Mouse (Mus musculus) embryonic facial prominence, embryonic 11.5 days (tissue): Measurements from ENCODE around the gene Gm10518. TPM values are rescaled to one million over a fixed set of nuclear protein-coding genes. Genes with fewer than 3 reads are reported as not detected.

Source experiments
- ATAC-seq: fragments of 200-750 bp; cut with Nextera tagmentation; replicated peaks from 2 replicates; pipeline ENCODE4 v1.8.0; 2017; ENCODE audit warnings: low read depth; ENCODE audit not compliant: insufficient number of reproducible peaks, low FRiP score, low TSS enrichment
- DNase-seq: peaks from one replicate; pipeline ENCODE4 v3.0.0-alpha.2; 2015; ENCODE audit warnings: low spot score
- H3K27ac ChIP-seq: fragments of 300-500 bp; sonication (generic); replicated peaks from 2 replicates; pipeline ENCODE4 v1.5.1; 2014; ENCODE audit warnings: mild to moderate bottlenecking, low read depth, low read length, control low read depth
- H3K27me3 ChIP-seq: fragments of 300-500 bp; sonication (generic); 2 replicates; pipeline ENCODE4 v1.6.1; 2014; ENCODE audit warnings: mild to moderate bottlenecking, low read length, moderate library complexity, mixed read lengths; ENCODE audit not compliant: control insufficient read depth, insufficient read depth
- H3K36me3 ChIP-seq: fragments of 300-500 bp; sonication (generic); replicated peaks from 2 replicates; pipeline ENCODE4 v1.6.1; 2014; ENCODE audit warnings: low read depth, mild to moderate bottlenecking, low read length, moderate library complexity, mixed read lengths; ENCODE audit not compliant: control insufficient read depth, insufficient read depth
- H3K4me1 ChIP-seq: fragments of 300-500 bp; sonication (generic); 2 replicates; pipeline ENCODE4 v1.6.1; 2014; ENCODE audit warnings: low read length, mixed read lengths; ENCODE audit not compliant: control insufficient read depth, insufficient read depth
- H3K4me2 ChIP-seq: fragments of 300-500 bp; sonication (generic); 2 replicates; pipeline ENCODE4 v1.6.1; 2014; ENCODE audit warnings: low read depth, mild to moderate bottlenecking, control low read depth, low read length, moderate library complexity
- H3K4me3 ChIP-seq: fragments of 300-500 bp; sonication (generic); 2 replicates; pipeline ENCODE4 v1.5.1; 2014; ENCODE audit warnings: low read depth, low read length, control low read depth
- H3K9ac ChIP-seq: fragments of 300-500 bp; sonication (generic); replicated peaks from 2 replicates; pipeline ENCODE4 v1.6.1; 2014; ENCODE audit warnings: mild to moderate bottlenecking, control low read depth, low read length
- H3K9me3 ChIP-seq: fragments of 300-500 bp; sonication (generic); replicated peaks from 2 replicates; pipeline ENCODE4 v1.6.1; 2016; ENCODE audit warnings: mild to moderate bottlenecking, low read length, inconsistent platforms, mixed read lengths; ENCODE audit not compliant: control insufficient read depth
- WGBS: fragments of 180-500 bp; shearing (Covaris S2); extraction: QIAGEN DNeasy Blood & Tissue Kit; methylation state at CpG from one replicate; pipeline ENCODE4 v1.1.7; 2014; 5-methylcytosine and 5-hydroxymethylcytosine counted together
- polyA plus RNA-seq: library from polyadenylated mRNA; unstranded; fragments of >200 nt; fragmentation: Nextera tagmentation; extraction: Ambion mirVana; gene quantifications from 2 replicates; pipeline ENCODE4 v1.2.1, GENCODE M21; 2014

Gene Gm10518
- polyA plus RNA-seq, 1 experiment from 2014 or later, result 0.41 TPM

DNA sequence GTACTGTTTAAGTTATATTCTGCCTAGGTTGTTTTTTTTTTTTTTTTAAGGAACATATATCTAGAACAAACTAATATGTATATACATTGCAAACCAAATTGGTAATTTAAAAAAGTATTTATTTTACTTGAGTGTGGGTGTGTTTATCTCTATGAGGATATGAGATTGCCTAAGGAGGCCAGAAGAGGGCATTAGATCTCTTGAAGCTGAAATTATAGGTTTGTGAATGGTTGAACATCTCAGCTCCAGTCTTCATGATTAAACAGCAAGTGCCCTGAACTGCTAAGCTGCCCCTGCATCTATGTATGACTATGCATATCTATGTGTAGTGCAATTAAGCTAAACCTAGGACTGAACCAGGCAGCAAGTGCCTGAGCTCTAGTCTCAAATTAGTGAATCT is 4.4 kb upstream of the Gm10518 start:
- peaks cover 6% of the 10 kb centered on the region for H3K36me3 ChIP-seq
- H3K4me3 ChIP-seq, result no peak overlapping the region
- ATAC-seq (no peak), DNase-seq (no peak)
- H3K4me1 ChIP-seq, result no peaks in the 10 kb centered on the region
- no peaks in the 10 kb centered on the region for H3K9me3 ChIP-seq
- no peak overlapping the region for H3K27ac ChIP-seq
- no peak overlapping the region for H3K4me2 ChIP-seq
- H3K27me3 ChIP-seq, result no peaks in the 10 kb centered on the region
- H3K9ac ChIP-seq, result no peak overlapping the region

DNA sequence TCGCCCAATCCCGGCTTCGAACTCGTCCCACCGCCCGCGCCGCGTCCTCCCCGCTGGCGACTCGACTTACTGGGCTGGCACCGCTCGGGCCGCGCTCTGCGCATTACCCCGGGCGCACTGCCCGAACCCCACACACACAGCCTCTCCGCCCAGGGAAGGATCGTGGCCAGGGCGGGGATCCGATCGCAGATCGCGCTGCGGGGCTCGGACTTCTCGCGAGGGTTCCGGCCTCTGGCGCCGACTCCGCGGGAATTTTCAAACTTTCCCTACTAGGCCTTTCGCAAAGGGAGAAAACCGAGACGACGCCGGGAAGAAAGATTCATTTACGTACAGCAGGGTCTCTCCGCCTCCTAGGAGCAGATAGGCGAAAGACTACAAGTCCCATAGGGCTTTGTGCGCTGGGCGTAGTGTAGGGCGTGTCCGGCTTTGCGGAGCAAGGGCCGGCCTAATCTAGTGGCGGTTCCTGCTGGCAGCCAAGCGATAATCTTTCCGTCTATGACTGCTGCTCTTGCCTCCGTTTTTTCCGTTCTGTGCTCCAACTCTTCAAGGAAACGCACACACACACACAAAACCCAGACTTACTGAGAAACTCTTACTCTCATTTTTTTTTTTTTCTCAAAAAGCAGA is 450 bp downstream of the Gm10518 start, which contains the start of gene Ahctf1:
Gene Ahctf1, minus strand, starts transcription at position 168 of the 627 bp plus-strand sequence.
- Histone ChIP-seq H3K4me2 (peak within 1 kb of the TSS; percentile 74), H3K4me1 (no peaks in the 10 kb centered on the region), H3K9me3 (no peaks in the 10 kb centered on the region), H3K4me3 (peak within 1 kb of the TSS; percentile 95), H3K36me3 (no peaks in the 10 kb centered on the region), H3K9ac (peak within 1 kb of the TSS; percentile 97), H3K27ac (peak within 1 kb of the TSS; percentile 98), H3K27me3 (no peaks in the 10 kb centered on the region)
- WGBS, result under 1% methylated on average over 56 of the region's 56 CpGs
- ATAC-seq, result peak; percentile 98
- peak; percentile 99 for DNase-seq

DNA sequence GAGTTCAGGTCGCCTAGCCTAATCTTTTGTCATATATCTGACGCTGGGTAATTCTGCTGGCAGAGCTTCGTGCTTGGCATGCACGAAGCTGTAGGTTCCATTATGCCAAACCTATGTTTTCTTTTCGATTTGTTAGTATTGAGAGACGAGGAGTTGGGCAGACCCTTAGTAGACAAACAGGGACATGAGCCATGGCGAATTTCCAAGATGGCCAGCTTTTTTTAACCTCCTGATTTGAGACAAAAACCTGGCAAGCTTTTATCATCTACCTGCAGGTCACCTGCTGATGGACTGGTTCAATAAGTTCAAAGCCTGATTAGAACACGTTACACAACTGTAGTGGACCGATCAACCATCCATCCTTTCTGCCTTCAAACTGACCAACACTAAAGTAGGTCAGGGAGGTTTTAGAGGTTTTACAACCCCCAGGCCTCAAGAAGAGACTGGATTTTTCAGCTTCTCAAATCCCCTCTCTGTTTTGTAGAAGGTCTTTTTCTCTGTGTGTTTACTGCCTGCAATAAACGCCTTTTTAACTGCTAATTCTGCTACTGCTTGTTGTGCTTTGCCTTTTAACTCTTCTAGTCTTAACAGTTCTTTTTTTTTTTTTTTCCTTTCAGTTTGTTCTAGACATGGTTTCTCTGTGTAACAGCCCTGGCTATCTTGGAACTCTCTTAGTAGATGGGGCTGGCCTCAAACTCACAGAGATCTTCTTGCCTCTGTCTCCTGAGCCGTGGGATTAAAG is 1.1 kb downstream of the Gm10518 start:
- H3K4me3 ChIP-seq, result peak overlapping the region; percentile 95
- 37% methylated on average over 11 of the region's 11 CpGs for WGBS
- ATAC-seq, result no peak
- no peak for DNase-seq
- peak overlapping the region; percentile 57 for H3K9ac ChIP-seq
- H3K27me3 ChIP-seq, result no peaks in the 10 kb centered on the region
- no peaks in the 10 kb centered on the region for H3K36me3 ChIP-seq
- no peaks in the 10 kb centered on the region for H3K4me1 ChIP-seq
- peak overlapping the region; percentile 40 for H3K4me2 ChIP-seq
- no peaks in the 10 kb centered on the region for H3K9me3 ChIP-seq
- no peak overlapping the region for H3K27ac ChIP-seq

DNA sequence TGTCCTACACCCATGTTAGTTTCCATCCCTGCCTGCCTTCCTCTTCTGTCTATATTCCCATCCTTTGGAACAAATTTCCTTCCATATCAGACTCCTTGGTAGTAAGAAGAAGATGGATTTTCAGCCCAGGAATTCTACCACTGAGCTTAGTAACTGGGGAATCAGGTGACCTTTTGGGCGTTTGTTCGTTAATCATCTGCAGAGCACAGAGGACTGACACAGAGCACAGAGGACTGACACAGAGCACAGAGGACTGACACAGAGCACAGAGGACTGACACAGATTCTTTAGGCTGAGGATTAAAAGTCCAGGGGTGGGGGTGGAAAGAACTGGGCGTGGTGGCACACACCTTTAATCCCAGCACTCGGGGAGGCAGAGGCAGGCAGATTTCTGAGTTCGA is 2.6 kb downstream of the Gm10518 start:
- Histone ChIP-seq H3K4me1 (no peaks in the 10 kb centered on the region), H3K9ac (no peak overlapping the region), H3K27me3 (no peaks in the 10 kb centered on the region), H3K36me3 (no peaks in the 10 kb centered on the region), H3K9me3 (no peaks in the 10 kb centered on the region), H3K4me3 (no peak overlapping the region), H3K4me2 (no peak overlapping the region), H3K27ac (no peak overlapping the region)
- no peak for ATAC-seq
- DNase-seq, result no peak
- 82% methylated on average over 5 of the region's 5 CpGs for WGBS

DNA sequence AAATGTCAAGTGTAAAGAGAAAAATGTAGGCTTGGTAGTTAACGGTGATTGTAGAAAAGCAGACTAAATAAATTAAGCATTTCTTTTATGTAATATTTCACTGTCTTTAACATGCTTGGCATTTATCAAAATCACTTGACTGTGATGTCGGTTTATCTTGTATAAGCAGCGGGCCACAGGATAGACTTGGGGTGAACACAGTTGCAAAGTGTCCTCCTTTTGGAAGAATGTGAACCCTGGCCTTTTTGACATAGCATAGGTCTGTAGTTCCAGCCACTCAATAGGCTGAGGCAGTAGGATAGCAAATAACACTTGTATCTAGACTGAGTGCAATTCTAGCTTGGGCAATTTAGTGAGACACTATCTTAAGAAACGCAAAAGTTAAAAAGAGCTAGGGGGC is 4.3 kb downstream of the Gm10518 start:
- Histone ChIP-seq H3K9me3 (no peaks in the 10 kb centered on the region), H3K27me3 (no peaks in the 10 kb centered on the region), H3K4me1 (no peaks in the 10 kb centered on the region), H3K9ac (no peak overlapping the region), H3K4me2 (no peak overlapping the region), H3K4me3 (no peak overlapping the region), H3K27ac (no peak overlapping the region), H3K36me3 (no peaks in the 10 kb centered on the region)
- ATAC-seq (no peak), DNase-seq (no peak)
- 82% methylated on average over 4 of the region's 4 CpGs for WGBS

DNA sequence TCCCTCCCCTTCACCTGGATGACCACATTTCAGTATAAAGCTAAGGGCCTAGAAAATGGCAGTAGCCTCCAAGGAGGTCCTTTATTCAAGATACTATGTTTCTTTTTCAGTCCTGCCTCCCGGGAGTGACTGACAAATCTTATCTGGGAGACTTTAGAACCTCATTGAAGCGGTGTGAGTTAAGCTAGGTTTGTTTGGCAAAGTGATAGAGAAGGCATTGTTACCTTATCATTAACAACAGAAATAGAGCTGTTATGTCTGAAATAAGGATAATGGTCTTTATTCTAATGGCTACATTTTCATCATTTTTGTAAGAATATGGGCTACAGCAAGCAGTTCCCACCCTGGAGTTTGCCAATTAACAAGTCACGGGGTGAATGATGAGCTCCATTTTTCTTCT is 5.1 kb downstream of the Gm10518 start:
- Histone ChIP-seq H3K4me2 (no peak overlapping the region), H3K9me3 (no peaks in the 10 kb centered on the region), H3K4me3 (no peak overlapping the region), H3K27ac (no peak overlapping the region), H3K36me3 (no peaks in the 10 kb centered on the region), H3K9ac (no peak overlapping the region), H3K27me3 (no peaks in the 10 kb centered on the region), H3K4me1 (no peaks in the 10 kb centered on the region)
- DNase-seq, result no peak
- WGBS, result 78% methylated on average over 3 of the region's 3 CpGs
- no peak for ATAC-seq

DNA sequence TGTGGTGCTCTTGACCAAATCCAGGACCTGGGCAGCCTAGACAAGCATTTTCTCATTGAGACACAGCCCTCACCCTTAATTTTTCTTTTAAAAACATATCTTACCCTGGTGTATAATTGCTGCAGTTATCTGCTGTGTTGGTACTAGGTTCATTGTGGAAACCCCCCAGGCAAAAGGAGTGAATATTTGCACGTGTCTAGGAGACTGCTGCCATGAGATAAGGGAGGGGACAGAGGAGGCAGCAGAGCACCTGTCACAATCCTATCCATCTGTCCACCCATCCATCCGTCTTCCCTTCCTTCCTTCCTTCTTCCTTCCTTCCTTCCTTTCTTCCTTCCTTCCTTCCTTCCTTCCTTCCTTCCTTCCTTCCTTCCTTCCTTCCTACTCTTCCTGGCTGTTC is 10.2 kb downstream of the Gm10518 start:
- Histone ChIP-seq H3K36me3 (no peaks in the 10 kb centered on the region), H3K27ac (no peak overlapping the region), H3K27me3 (no peaks in the 10 kb centered on the region), H3K9ac (no peak overlapping the region), H3K4me2 (no peak overlapping the region), H3K4me1 (no peaks in the 10 kb centered on the region), H3K4me3 (no peak overlapping the region), H3K9me3 (no peaks in the 10 kb centered on the region)
- DNase-seq (no peak), ATAC-seq (no peak)
- 36% methylated on average over 2 of the region's 2 CpGs for WGBS

DNA sequence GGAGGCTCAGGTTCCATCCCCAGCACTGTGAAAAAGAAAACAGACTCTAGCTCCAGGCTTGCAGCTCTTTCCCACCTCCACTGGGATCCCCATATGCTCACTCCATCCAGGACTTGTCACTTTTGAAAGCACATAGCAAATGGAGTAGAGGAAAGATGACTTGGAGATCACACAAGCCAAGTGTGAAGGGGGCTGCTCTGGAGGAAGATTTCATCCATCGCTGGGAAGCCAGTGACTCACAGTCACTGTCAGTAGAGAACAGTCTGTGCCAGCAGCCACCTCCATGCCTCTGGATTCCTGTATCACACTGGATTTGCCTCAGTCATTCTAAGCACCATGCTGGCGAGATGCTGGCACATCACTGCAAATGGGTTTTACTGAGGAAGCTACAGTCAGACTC is 11.4 kb downstream of the Gm10518 start:
- ATAC-seq (no peak), DNase-seq (no peak)
- Histone ChIP-seq H3K9me3 (no peaks in the 10 kb centered on the region), H3K36me3 (no peaks in the 10 kb centered on the region), H3K4me1 (no peaks in the 10 kb centered on the region), H3K4me3 (no peak overlapping the region), H3K9ac (no peak overlapping the region), H3K27me3 (no peaks in the 10 kb centered on the region), H3K27ac (no peak overlapping the region), H3K4me2 (no peak overlapping the region)
- WGBS, result 79% methylated on average over 2 of the region's 2 CpGs
